Mouse (Mus musculus) layer of hippocampus, postnatal 14 days (tissue): ENCODE results near the gene Atp8b4. TPM values are rescaled to one million over a fixed set of nuclear protein-coding genes. Genes with fewer than 3 reads are reported as not detected.
"Not testable (repeated sequence)": the region's sequence is repeated elsewhere in the genome, so short reads cannot be mapped to it uniquely, and the experiment has no call there.

Experiments
- DNase-seq, 2 experiments: peaks; one replicate each; pipeline ENCODE4 v3.0.0; 2021 to 2022; ENCODE audit warnings: low spot score in 2 of 2, mixed read lengths in 1 of 2
- total RNA-seq, 2 experiments: library from RNA; stranded (reverse); gene quantifications; 2 replicates each; pipeline ENCODE4 v1.2.3; 2021

Gene Atp8b4
- total RNA-seq, 2 experiments from 2014 or later, result 0.05 TPM; not detected in 1

- DNase-seq, result no peak
Measured at GRCm38 (mm10) chr2:126496838-126497237, 3.6 kb downstream of the Atp8b4 start.

DNA sequence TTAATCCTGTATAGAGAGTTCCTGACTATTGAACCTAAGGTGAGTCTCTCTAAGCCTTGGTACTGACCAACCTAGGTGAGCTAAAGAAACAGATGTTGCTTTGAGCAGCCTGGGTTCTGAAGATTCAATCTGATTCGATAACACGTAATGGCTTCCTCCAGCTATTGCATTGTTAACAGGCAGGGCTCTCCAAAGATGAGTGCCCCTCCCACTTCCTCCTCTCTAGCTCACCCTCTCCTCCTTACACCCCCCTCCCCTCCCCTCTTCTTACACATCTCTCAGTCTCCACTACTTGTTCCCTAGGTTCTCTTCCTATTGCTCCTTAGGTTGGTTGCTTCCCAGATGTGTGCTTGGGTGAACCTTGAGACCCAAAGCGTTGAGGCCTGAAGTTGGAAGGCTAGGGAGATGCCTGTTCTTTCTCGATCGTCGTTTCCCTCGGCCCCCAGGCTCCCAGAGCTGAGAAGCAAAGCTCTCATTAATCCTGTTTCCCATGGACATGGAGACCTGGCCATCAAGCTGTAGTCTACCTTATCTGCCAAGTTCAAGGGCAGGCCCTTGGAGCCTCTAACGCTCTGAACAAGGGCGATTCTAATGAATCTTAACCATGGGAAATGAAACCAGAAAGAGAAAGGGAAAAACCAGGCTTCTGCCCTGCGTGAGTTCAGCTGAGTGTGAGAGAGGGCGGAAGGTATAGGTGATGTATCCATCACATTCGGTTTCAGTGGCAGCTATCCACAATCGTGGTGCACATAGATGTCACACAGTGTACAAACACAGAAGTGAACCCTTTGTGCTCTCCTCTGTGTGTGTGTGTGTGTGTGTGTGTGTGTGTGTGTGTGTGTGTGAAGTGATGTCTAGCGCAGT is 4.4 kb downstream of the Atp8b4 start:
- no peak for DNase-seq

- no peak for DNase-seq
Measured at GRCm38 (mm10) chr2:126495230-126495629, 5.2 kb downstream of the Atp8b4 start.

DNA sequence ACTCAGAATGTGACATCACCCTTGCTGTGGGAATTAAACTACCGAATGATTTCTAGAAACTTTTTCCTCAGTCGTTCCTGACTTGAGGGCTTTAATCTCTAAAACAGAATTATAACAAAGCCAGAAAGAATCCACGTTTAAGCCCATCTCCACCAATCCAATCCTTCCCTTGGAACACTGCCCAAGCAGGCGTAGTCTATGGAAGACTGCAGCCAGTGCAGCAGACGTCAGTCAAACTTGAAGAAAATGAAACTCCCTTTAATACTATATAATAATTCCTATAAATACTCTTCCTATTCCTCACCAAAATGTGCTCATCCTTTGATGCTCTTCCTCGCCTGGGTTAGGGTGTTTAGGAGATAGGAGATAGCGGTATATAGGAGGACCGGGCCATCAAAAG is 7.2 kb downstream of the Atp8b4 start:
- DNase-seq, result no peak

DNA sequence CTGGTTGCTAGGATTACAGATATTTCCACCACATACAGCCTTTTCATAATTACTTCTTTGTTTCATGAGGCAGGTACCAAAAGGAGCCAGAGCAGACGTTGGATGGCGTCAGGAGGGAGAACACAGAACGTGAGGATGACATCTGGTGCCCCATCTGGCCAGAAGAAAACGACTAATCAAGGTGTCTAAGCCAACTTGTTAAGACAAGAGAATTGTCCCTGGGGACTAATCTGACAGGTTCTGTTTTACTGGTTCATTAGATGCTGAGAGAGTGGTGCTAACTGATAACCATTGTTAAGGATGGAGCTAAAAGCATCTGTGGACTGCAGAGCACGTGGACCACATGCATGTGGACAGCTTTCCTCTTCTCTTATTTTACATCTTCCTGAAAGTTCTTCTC is 7.8 kb downstream of the Atp8b4 start:
- no peak for DNase-seq

DNA sequence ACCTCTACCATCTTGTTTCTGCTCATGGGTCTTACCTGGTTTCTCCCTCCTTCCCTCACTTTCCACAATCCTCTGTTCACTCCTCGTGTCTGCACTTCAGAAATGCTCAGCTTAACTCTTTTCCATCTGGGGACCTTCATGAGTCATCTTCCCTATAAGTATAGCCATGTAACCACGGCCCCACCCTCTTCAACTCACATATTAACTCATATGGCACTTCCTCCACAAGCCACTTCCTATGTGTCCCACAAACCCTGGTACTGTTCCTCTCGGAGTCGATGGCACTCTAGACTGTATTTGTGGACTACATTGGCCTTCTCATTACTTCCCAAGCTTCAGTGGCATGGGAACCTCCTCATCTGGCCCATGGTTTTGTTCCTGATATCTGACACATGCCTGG is 9.0 kb downstream of the Atp8b4 start:
- DNase-seq, result no peak

GRCm38 (mm10) chr2:126490573-126490972 is 9.9 kb downstream of the Atp8b4 start:
- no peak for DNase-seq

- DNase-seq, result no peak
Measured at GRCm38 (mm10) chr2:126485262-126486017, 15.0 kb downstream of the Atp8b4 start.

GRCm38 (mm10) chr2:126483337-126483736 is 17.1 kb downstream of the Atp8b4 start:
- no peak for DNase-seq

GRCm38 (mm10) chr2:126477556-126477955 is 22.9 kb downstream of the Atp8b4 start:
- DNase-seq, result no peak

GRCm38 (mm10) chr2:126475681-126476410 is 24.6 kb downstream of the Atp8b4 start:
- DNase-seq, result no peak

GRCm38 (mm10) chr2:126474019-126474418 is 26.5 kb downstream of the Atp8b4 start:
- DNase-seq, result no peak

GRCm38 (mm10) chr2:126472836-126473235 is 27.6 kb downstream of the Atp8b4 start:
- no peak for DNase-seq

DNA sequence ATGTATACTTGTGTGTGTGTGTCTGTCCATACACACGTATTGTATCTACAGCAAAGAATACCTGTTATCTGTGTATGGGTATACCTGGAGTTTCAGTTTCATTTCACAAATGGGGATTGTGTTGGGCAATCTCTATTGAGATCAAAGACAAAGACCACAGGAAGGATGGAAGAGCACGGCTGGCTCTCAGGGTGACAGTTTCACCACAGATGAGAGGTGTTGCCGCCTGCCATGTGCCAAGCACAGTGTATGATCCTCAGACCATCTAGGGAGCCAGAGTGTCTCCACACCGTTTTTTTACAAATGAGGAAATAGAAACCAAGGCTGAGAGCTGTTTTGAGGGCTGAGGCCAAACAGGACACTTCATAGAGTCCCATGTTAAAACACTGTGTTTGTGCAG is 32.7 kb downstream of the Atp8b4 start:
- no peak for DNase-seq

- DNase-seq, result no peak
Measured at GRCm38 (mm10) chr2:126466391-126467134, 33.9 kb downstream of the Atp8b4 start.

DNA sequence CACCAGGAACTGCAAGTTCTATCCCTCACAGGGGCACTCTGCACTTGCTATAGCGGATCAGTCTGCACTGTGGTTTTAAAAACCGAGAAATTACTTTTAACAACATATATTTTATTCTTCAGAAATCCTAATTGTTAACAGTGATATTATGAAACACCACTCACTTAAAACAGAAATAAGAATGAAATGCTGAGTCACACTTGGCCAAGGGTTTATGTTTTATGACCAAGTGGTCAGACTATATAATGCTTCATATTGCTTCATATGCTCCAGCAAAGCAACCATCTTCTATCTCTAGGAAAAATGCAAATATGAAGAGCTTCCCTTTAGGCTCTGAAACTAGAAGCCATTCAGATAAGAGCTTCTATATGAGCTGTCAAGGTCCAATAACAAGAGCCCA is 41.8 kb downstream of the Atp8b4 start:
- no peak for DNase-seq

GRCm38 (mm10) chr2:126457759-126458158 is 42.7 kb downstream of the Atp8b4 start:
- not testable (repeated sequence) for DNase-seq

DNA sequence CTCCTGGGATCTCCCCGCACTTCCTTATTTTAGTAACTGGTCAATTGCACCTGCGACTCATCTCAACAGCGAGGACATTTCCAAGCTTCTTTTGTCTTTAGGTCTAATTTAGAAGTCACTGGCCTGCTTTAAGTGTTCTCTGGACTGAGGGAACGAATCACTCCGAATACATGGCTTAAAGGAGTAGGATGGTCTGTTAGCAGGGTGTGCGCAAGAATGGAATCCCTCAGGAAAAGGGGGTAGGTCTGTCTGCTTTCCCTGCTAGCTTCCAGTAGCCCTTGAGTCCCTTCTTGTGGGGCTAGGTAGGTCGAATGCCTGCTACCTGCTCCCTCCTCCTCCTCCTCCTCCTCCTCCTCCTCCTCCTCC is 49.6 kb downstream of the Atp8b4 start:
- DNase-seq, result no peak

DNA sequence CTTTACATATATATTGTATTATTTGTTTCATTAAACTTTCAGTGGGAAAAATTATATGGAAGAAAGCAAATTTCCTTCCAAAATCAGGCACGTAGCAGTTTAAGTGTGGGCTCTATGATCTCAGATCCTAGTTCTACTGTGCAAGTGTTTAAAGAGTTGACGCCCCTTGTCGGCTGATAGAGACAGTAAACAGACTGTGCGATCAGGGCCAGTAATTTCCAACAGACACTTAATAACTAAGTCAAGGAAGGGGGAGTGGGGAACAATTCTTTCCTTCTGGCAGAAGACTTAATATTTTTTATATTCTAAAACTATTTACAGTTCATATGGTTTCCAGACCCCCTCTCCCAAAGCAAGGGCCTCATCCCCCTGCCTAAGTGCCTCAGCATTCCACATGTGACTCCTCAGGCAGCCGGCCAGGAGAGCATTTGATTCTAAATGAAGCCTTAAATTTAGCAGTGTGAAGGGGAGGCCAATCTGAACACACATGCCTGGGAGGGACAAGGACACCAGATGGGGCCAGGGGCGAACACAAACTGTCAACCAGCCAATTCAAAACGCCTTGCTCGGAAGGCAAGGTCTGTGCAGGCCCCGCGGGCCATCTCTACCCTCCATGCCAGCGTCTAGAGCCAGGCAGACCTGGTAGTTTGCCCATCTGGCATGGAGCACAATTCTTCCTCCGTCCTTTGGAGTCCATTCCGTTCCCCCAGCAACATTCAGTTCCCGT is 50.1 kb downstream of the Atp8b4 start:
- peak in 1 of 2 experiments; percentile 38 for DNase-seq

GRCm38 (mm10) chr2:126445039-126445438 is 55.4 kb downstream of the Atp8b4 start:
- no peak for DNase-seq
